Mouse (Mus musculus): ENCODE data around the gene Eif2s2.

Gene Eif2s2

DNA sequence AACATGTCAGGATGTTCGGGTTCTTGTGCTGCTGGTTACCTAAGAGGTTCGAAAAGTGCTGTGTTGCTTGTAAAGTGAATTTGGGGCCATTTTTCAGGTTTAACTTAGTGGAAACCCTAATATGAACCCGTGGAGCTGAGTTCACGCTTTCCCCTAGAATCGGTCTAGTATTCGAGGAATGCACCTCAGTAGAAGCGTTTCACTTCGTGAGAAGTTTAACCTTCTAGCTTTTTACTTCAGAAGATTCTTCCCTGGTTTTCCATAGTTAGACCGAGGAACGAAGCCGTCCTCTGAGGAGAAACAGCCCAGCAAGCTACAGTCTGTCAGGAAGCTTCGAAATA, 280 bp upstream of the Eif2s2 start:
- no peak for DNase-seq (ENCODE audit: low spot score)

DNA sequence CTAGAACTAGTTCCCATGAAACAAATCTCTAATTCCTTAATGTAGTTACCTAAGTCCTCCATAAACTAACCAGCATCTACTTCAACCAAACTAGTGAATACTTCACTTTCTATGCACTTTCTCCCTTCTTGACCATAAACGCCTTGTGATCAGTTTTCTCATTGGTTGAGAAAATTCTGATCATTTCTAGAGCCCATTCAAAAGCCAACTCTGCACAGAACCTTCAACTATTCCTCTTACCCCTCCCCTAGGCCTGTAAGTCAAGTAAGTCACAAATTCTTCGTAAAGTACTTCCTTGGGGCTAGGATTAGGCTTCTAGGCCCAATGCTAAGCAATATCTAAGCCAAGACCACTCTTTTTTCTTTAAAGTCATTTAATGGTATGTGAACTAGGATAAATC, 1.1 kb downstream of the Eif2s2 start:
- no peak for DNase-seq (ENCODE audit: low spot score)

DNA sequence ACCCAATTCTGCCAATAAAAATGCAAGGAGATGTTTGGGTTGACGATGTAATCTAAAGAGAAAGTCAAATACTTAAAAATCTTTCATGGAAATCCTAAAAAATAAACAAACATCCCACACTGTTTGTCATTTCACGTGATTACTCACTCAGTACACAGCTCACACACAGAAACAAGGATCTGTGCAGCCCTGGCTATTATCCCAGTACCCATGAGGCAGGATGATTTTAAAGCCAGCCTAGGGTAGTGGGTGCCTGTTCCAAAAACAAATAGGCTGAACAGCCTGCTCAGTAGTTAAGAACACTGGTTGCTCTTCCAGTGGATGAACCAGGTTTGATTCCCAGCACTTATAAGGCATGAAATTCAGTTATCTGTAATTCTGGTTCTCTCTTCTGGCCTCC, 16.1 kb downstream of the Eif2s2 start:
- DNase-seq (ENCODE audit: low spot score), result no peak

DNA sequence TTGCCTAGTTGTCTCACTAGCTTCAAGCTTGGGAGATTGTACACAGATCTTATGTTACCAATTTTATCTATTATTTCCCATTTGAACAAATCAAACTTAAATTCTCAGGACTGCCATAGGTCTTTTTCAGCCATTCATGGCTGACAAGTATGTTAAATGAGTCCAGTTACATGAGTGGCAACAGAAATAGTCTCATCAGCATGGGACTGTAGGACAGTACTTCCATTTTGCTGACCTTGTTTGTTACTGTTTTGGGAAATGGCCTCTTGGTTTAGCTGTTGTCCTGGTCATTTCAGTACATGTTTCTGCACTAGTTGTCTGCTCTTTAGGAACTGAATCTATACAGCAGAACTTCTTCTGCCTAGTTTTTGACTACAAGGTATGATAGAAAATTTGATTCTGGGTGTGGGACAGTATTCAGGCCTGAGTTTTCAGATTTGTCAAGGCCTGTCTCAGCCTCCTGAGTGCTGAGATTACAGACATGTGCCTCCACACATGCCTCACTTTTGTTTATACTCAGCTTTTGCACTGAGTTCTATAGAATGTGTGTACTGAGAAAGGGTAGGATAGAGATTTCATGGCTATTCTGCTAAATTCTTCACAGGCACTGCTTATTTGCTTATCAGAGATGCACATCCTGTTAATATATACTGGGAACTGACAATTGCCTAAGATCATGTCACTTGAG, 22.6 kb downstream of the Eif2s2 start:
- DNase-seq (ENCODE audit: low spot score), result no peak

DNA sequence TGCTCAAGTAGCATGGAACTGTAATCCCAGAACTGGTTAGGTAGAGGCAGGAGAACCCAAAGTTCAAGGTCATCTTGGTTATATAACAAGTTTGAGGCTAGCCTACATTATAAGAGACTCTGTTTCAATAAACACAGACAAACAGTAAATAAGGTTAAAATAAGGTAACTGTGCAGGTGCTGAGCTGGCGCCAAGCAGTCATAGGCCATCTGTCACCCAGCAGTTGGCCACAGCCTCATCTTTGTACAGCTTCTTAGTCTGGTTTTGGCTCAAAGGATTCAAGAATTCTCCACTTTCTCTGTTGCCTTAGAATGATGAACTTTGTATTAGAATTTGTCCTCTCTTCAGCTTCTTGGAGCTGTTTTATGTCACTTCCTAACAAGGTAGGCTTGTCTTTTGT, 24.6 kb downstream of the Eif2s2 start:
- no peak for DNase-seq (ENCODE audit: low spot score)

DNA sequence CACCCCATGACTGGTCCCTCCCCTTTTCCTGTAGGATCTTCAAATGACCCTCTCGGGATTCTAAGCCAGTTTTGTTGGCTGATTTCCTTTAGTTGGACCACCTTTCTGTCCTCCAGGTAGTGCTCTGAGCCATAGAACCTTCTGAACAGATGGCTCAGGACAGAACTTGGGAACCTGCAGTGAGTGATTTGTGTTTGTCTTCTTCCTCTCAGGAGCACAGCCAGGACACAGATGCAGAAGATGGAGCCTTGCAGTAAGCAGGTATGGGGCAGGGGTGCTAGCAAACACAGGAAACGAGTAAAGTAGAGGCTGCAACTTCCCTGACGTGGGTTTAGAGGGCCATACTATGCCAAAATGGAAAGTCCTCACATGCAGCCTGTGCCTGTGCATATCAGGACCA, 27.0 kb downstream of the Eif2s2 start:
- no peak for DNase-seq (ENCODE audit: low spot score)

DNA sequence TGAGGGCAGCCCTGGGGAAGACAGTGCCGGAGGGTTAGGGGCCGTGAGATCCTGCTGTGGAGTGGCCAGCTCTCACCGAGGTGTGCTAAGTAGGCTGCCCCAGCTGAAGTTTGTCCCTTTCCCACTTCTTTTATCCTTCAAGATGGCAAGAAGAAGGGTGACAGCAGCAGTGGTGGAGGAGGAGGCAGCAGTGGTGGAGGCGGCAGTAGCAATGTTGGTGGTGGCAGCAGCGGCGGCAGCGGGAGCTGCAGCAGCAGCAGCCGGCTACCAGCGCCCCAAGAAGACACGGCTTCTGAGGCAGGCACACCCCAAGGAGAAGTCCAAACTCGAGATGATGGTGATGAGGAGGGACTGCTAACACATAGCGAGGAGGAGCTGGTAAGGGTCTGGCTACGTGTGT, 29.1 kb downstream of the Eif2s2 start:
- DNase-seq (ENCODE audit: low spot score), result no peak

DNA sequence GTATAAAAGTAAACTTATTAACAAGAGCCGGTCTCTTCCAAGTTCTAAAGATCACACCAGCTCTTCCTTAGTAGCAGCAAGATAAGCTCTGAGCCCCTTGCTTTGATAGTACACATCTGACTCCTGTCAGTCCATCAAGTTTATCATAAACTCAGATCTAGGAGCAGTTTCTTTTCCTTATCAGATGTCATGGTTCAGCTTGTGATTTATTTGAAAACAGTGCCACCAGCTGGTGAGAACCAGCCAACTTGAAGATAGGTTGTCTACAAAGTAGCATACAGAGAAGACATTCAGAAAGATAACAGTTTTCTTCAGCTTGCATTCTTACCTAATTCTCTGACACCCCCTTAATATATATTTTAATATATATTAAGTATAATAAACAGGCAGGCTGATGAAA, 37.4 kb downstream of the Eif2s2 start:
- DNase-seq (ENCODE audit: low spot score), result no peak

DNA sequence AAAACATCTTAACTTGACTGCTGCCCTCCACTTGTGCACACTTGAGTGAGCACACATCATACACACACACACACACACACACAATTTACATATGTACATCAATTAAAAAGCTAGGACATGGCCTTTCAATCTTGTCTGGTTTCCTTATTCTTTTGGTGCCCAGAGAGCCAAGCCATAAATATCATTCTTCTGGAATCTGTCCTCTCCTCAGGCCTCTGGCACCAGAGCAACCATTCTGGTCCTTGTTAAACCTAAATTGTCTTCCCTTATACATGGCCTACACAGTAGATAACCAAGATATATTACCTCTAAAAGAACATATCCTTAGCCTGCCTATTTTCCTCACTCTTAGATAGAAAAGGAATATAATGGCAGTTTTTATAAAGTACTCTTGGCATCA, 44.6 kb downstream of the Eif2s2 start:
- no peak for DNase-seq (ENCODE audit: low spot score)

DNA sequence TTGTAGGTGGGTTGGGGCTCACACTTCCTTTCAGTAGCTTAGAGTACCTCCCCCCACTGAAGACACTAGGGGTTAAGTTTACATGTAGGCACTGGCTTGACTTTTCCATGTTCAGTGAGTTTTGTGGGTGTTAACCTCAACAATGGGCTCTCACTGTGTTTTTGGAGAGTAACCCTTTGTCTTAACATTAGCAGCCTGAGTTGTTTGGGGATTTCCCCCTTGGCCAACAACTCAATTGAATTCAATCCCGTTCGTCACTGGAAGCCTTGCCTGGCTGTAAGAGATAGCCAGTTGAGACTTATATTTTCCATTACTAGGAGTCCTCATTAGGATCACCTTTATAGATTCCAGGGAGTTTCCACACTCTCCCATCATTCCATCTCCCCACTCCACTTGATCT, 56.2 kb downstream of the Eif2s2 start:
- DNase-seq (ENCODE audit: low spot score), result no peak

DNA sequence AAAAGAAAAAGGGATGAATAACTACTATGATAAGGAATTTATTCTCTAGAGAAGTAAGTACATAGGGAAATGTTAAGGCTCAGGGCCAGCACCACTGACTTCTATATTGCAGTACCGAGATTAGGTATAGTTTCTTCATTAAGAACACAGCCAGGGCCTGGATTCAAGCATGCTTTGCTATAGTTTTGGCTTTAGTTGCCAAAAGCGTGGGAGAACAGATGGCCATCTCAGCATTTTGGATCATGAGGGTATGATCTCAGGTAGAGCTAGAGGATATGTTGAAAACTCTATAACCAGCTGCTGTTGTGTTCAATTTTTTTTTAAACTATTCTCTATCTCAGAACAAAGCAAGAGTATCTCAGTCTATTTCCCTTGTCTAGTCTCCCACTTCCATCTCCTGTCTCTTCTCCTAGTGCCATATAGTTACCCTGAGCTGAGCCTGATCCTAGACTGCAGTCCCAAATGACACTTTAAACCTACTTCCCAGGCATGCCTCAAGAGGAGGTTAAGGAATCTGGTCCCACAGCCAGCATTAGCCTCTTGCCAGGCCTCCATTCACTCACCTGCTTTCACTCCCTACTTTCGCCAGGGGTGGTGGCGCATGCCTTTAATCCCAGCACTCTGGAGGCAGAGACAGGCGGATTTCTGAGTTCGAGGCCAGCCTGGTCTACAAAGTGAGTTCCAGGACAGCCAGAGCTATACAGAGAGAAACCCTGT, 58.4 kb downstream of the Eif2s2 start:
- no peak for DNase-seq (ENCODE audit: low spot score)

DNA sequence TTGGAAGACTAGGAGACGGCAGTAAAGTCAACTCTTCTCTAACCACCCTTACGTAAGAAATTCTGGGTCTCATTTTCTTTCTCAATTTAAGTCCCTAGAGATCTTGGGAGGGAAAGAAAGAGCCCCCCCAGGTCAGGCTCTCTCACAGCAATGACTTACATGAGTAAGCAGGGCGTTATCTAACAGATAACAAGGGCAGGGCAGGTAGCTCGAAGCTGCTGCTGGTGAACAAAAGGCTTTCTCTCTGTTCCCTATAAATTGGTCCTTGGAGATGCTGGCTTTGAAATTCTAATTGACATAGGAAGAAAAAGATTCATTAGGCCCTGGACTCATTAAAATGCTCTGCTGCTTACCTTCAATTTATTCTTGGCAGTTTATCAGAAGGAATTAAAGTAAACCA, 60.3 kb downstream of the Eif2s2 start:
- no peak for DNase-seq (ENCODE audit: low spot score)

DNA sequence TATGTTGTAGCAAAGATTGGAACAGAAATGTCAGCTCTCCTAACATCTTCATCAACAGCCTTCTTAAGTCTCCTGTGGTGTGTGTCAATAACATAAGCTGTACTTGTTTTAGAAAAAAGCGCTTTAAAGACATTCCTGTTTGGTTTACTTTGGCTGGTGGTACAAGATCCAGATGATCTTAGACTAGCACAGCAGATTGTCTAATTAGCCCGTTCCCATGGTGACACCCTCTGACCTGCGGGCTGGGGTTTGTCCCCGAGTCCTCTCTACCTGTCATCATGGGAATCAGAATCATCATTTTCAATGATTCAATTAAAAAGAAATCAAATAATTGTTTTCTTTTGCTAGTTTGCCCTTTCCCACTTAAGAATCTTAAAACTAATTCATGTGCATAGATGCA, 65.2 kb downstream of the Eif2s2 start:
- no peak for DNase-seq (ENCODE audit: low spot score)

DNA sequence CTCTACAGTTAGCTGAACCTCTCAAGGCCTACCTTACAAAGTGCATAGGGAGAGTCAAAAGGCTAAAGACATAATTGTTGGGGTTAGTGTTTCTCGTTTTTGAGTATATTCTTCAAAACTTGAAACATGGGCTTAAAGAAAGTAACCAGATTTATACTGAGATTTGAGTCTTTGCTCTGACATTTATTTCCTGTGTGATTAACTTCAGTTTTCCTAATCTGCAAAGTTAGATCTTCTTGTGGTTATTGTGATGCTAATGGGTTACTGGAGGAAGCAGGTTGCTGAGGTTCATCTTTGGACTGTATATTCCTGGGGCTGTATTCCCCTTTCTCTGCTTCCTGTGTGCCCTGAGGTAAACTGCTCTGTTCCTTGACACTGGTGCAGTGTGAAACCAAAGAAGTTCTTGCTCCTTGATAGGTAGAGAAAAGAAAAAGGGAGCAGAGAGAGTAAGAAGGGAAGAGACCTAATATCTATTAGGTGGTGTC, 66.6 kb downstream of the Eif2s2 start:
- no peak for DNase-seq (ENCODE audit: low spot score)

Measured in ovary, postnatal 10 days (tissue).